Mouse (Mus musculus): ENCODE data around the gene Tmem144. TPM values are rescaled to one million over a fixed set of nuclear protein-coding genes. Genes with fewer than 3 reads are reported as not detected.
A peak's percentile ranks its signal among the peaks of the same experiment; 100 is the strongest.

Tmem144 gene
- 10 to 100 TPM in 2 of 4 experiments, 1 to 10 TPM in 2; 6.4 to 11.6 (median 10.2) TPM for total RNA-seq (2022)

DNA sequence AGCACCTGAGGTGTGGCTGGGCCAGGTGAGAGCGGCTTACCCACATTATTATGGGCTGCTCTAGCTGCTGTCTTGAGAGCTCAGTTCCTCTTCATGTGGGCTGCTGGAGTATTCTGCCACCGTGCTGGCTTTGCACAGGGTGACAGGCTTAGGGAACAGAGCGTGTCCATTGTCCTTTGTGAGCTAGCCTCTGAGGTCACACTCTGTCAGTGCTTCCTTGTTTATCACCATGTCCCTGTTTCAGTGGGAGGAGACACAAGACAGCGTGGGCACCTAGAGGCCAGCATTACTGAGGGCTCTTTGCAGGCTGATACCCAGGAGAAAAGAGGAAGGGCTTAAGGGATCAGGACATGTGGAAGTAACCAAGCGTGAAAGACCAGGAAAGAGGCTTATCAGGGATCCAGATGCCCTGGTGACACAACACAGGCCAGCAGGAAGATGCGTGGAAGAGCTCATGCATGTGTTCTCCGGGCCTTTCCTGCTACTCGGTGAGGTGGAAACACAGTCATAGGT is at the start of gene Tmem144:
Gene Tmem144 (minus strand): TSS at position 120 of the 513 bp plus-strand sequence.
- DNase-seq: no peak

DNA sequence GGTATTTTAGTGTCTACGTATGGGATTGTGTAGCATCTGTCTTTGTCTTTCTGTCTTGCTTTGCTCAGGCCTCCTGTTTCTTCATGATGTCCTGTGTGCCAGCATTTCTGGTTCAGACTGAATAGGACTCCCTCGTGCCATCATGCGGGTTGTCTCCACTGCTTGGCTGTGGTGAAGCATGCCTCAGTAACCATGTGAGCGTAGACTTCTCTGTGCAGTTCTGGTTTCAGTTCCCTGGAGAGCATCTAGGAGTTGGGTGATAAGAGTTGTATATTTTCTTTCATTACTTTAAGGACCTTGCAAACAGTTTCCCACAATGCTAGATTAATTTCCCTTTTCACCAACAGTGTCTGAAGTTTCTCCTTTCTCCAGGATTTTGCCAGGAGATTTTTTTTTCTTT is 49.2 kb upstream of the Tmem144 start:
- DNase-seq: no peak

GRCm38 (mm10) chr3:79901321-79901720 is 48.7 kb upstream of the Tmem144 start:
- DNase-seq: no peak

DNA sequence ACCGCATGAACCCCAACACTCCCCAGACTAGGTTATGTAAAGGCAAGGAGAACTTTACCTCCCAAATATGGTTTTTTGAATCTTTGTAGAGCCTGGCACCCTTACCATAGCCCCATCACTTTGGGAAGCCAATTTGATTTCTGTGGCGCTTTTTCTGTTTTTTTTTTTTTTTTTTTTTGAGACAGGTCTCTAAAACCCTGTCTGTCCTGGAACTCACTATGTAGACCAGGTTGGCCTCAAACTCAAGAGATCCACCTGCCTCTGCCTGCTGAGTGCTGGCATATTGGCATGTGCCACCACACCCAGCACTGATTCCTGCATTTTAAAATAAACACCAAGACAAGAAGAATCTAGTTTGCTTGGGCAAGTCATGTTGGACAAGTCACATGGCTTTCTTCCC is 47.9 kb upstream of the Tmem144 start:
- no peak for DNase-seq

DNA sequence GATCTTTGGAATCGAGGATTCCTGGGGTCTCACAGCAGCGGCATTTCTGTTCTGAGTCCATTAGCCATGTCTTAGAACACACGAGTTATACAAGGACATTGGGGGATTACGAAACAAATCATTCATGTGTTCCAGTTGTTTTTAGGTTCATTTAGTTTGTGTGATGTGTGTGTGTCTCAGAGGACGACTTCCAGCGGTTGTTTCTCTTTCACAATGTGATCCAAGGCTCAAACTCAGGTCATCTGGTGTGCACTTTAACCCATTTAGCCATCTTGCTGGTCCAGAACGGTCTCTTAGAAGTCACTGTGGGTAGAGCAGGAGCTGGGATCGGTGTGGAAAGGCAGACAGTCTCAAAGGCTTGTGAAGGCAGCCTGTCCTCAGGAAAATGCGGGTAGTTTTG is 47.3 kb upstream of the Tmem144 start:
- DNase-seq: no peak

GRCm38 (mm10) chr3:79898514-79898913 is 45.9 kb upstream of the Tmem144 start:
- DNase-seq: no peak

DNA sequence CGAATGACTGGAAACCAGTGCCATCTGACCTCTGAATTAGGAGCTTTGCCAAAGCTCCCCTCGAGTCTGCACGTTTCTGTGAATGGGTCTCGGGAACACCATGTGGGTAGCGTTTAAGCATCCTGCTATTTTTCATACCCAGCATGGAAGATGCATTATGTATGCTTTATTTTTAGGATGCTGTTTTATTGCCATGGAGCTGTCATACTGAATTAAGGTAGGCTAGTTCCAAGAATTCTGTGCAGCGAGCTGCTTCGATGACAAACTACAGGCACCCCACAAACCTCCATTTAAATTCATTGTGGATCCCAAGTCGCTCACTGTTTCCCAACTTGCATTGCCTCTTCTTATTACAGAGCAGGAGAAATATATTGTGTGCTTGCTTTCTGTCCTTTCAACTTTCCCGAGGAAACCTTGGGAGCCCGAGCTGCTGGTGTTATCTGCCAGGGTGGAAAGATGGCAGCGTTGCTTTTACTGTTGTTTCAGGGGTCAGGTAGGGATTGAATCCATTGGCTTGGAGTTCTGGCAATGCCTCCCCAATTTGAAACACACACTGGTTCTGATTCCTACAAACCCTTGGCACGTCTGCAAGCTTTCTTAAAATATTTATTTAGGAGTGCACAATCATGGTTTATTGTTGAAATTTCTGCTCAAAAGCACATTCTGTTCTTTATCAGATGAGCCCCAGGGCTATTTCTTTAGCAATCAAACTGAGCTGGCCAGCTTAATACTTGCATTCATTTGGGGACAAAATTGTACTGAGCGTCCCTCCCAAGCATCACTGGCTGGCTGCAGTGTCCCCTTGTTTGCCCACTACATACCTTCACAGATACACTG is 45.2 kb upstream of the Tmem144 start:
- DNase-seq: no peak

DNA sequence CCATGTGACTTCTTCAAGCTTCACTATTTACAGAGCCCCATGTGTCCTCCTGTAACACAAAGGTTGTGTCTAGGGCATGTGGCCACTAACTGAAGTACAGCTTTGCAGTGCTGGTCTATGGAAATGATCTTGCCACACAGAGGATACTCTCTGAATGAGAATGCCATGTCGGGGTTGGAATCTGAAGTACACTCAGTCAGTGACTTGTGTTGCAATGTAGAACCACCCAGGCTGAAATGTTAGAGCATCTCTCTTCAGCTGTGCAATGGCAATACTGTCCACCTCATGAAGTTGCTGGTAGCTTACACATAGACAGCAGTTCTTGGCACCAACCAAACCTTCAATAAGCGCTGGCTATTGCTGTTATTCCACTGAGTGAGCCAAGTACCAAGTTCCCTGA is 35.4 kb upstream of the Tmem144 start:
- DNase-seq: no peak

GRCm38 (mm10) chr3:79887161-79887855 is 34.7 kb upstream of the Tmem144 start:
- DNase-seq: no peak

GRCm38 (mm10) chr3:79886357-79887091 is 34.0 kb upstream of the Tmem144 start:
- DNase-seq: no peak

- DNase-seq: peak; percentile 32
These were observed 33.2 kb upstream of the Tmem144 start for GRCm38 (mm10) chr3:79885686-79886356.

- DNase-seq: peak; percentile 32
These were observed 32.2 kb upstream of the Tmem144 start for GRCm38 (mm10) chr3:79884761-79885189.

GRCm38 (mm10) chr3:79884305-79884704 is 31.7 kb upstream of the Tmem144 start, which contains the start of gene Fam198b:
Gene Fam198b, plus strand, starts transcription at chr3:79884533.
- no peak for DNase-seq

GRCm38 (mm10) chr3:79883092-79883491 is 30.5 kb upstream of the Tmem144 start:
- DNase-seq: peak; percentile 41

DNA sequence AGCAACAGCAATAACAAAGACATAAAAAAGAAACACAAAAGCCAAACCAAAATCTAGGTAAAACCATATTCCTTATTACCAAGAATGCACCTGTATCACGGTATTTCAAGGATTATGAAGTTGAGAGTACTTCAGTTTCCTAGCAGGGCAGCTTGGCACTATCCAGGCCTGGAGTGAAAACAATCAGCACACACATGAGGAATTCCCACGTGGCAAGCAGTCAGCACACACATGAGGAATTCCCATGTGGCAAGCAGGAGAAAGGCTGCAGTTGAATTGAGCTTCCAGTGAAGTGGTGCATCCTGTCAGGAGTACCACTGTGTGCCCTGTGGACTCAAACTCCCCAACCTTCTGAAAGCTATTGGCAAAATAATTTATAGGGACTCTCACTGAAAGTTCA is 29.1 kb upstream of the Tmem144 start:
- DNase-seq: no peak

- no peak for DNase-seq
These were observed 26.7 kb upstream of the Tmem144 start for GRCm38 (mm10) chr3:79879246-79879645.

DNA sequence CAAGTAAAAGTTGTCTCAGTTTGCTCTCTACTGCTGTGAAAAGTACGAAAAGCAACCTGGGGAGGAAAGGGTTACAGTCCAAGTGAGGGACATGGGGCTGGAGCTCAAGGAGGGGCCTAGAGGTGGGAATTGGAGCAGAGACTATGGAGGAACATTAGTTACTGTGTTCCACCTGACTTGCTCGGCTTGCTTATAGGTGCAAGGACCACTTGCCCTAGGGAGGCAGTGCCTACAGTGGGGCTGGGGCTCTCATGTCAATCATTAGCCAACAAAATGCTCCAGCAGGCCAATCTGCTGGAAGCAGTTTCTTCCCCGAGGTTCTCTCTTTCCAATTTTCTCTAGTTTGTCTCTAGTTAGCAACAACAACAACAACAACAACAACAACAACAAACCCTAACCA is 25.8 kb upstream of the Tmem144 start:
- DNase-seq: no peak

- DNase-seq: no peak
These were observed 22.9 kb upstream of the Tmem144 start for GRCm38 (mm10) chr3:79875471-79875870.

DNA sequence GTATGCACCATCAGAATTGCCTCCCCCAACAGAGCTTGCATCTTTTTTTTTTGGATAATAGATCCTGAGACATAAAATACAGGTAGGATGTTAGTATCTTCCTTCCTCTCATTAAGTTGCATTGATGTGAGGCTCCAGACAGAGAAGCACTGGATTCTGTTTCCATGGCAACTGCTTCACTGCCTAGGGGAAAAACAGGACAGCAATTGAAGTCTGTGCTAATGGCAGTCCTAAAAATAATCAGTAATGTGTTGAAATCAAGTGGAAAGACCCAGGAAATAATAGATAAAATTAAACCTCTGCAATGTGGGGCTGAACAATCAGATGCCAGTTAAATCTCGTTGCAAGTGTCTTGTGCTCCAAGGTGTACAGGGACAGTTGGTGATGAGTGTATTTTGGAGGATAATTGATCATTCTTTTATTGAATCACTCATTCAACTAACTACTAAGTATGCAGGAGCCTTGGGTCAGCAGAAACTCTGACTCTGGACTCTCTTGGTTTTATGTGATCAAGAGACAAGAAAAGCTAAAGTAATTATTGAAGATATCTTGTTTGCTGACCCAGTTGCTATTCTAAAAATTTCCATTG is 14.6 kb upstream of the Tmem144 start:
- DNase-seq: no peak

DNA sequence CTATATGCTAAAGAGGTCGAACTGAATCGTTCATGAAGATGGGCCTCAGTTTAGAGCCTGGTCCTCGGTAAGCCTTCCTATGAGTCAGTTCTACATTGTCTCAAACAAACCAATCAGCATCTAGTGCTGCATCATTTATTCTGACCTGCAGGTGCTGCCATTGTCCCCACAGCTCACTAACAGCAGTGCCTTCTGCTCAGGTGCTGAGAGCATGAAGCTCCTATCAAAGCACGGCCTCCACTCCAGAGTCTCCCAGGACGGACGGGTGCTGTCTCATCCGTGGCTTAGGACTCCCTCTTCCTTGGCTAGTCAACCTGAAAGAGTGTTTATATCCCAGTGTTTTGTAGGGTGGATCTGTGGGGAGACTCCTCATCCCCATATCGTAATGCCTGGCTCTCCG is 14.0 kb upstream of the Tmem144 start:
- no peak for DNase-seq

- no peak for DNase-seq
These were observed 13.5 kb upstream of the Tmem144 start for GRCm38 (mm10) chr3:79866089-79866488.

- DNase-seq: no peak
These were observed 12.3 kb upstream of the Tmem144 start for GRCm38 (mm10) chr3:79864824-79865223.
